Mouse (Mus musculus) lung, postnatal 0 days (tissue): ENCODE measurements around the gene Lpp.
"Not testable (repeated sequence)": the region's sequence is repeated elsewhere in the genome, so short reads cannot be mapped to it uniquely, and the experiment has no call there.

ENCODE experiments used
- CTCF ChIP-seq: IDR thresholded peaks from 2 replicates; pipeline ENCODE4 v1.5.1; 2016; ENCODE audit warnings: antibody characterized with exemption, mild to moderate bottlenecking
- EP300 ChIP-seq: IDR thresholded peaks from 2 replicates; pipeline ENCODE4 v1.6.1; 2016; ENCODE audit warnings: antibody characterized with exemption, mild to moderate bottlenecking, control low read depth

GRCm38 (mm10) chr16:25021743-25022359 lies 628.5 kb downstream of the Lpp start:
- not testable (repeated sequence) for TF ChIP-seq CTCF, EP300
